Mouse (Mus musculus) thymus, postnatal 14 days (tissue): Measurements from ENCODE around the gene Pm20d2.

Experiments
- DNase-seq: peaks from one replicate; pipeline ENCODE4 v3.0.0; 2021

The Pm20d2 gene

DNA sequence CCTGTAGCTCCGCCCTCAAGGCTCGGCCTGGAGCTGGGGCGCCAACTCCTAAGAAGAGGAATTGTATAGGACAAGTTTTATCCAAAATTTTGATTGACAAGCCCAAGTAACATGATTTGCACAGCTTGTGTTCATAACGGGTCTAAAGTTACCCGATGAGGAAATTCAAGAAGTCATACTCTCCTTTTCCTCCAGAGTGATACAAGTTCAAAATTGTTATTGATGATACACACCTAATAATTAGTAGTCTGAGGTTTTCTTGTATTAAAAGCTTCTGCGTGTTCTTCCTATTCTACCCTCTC lies at the start of gene Pm20d2:
Gene Pm20d2 (minus strand): TSS at position 3 of the 302 bp plus-strand sequence.
- no peak for DNase-seq

DNA sequence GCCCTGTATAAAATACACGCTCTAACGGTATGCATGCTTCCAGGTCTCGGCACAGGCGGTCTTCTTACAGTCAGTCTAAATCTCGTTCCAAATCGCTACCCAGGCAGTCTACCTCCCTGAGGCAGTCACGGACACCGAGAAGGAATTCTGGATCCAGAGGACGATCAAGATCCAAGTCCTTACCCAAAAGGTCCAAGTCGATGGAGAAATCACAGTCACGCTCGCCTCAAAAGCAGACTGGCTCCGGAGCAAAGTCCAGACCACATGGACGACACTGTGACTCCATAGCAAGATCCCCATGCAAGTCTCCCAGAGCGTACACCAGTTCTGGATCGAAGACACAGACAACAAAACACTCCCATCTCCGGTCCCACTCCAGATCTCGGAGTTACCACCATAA lies 41.3 kb upstream of the Pm20d2 start:
- no peak for DNase-seq

DNA sequence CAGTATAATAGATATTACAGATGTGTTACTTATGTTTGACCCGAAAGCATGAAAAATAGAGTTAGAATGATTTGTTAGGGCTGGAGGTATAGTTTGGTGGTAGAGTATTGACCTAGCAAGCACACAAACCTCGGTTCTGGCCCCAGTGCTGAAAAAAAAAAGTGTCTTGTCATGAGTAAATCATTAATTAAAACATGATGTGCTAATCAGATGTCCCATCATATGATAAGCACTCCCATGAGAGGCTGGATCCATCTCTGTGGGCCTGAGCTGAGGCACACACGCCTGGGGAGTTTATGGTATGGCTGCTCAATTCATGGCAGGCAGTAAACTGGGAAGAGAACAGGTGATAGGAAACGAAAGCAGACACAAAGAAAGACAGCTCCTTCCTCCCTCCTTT lies 40.1 kb upstream of the Pm20d2 start:
- DNase-seq, result no peak

DNA sequence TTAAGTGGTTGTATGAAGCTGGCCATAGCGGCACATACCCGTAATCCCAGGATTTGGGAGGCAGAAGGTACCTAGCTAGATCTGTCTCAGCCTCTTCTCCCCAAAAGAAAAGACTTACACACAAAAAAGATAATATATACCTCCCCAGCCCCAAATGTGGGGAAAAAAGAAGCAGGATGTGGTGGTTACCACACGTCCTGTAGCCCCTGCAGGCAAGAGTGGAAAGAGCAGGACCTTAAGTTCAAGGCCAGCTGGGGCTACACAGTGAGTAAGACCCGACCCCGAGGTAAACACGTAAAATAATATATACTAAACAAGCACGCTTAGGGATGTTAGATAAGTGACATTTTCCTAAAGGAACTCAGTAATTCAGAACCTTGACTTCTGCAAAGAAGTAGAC lies 37.6 kb upstream of the Pm20d2 start:
- DNase-seq, result peak; percentile 38

DNA sequence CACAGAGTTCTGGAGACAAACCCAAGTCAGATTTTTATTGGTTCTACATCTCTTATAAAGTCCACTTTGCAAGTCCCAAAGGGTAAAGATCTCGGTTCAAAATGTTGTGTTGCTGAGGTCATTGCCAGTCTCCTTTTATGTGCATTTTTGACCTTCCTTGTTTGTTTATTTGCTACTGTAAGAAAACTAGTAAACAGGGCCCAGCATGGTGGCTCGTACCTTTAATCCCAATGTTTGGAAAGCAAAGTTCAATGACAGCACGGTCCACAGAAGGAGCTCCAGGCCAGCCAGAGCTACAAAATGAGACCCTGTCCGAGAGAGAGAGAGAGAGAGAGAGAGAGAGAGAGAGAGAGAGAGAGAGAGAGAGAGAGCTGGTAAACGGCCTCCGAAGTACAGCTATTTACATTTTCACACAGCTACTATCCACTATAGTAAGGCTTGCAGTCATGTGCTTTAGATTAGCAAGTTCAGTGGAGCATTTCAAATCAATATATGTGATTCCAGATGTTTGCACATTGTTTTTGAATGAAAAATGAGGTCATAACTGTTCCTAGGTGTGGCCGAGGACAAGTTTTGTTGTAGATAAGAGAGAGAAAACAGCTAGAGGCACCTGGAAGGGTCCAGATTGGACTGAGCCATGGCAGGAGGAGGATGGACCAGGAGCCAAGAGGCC lies 34.6 kb upstream of the Pm20d2 start:
- DNase-seq, result no peak

DNA sequence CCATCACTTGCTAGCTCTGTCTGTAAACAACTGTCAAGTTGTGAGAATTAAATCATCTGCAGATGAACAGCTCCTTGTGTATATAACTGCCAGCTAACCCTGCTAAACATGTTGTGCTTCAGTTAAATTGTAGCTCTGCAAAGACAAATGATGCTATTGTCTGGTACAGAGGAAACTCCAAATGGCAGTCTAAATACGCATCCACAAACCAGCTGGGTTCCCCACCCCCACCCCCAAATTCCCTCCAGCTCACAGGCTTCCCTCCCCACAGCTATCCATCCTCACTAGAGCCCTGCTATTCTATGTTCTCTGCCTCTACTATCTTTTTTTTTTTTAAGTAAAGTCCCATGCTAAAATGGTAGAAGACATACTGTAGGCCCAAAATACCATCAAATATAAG lies 32.3 kb upstream of the Pm20d2 start:
- no peak for DNase-seq

DNA sequence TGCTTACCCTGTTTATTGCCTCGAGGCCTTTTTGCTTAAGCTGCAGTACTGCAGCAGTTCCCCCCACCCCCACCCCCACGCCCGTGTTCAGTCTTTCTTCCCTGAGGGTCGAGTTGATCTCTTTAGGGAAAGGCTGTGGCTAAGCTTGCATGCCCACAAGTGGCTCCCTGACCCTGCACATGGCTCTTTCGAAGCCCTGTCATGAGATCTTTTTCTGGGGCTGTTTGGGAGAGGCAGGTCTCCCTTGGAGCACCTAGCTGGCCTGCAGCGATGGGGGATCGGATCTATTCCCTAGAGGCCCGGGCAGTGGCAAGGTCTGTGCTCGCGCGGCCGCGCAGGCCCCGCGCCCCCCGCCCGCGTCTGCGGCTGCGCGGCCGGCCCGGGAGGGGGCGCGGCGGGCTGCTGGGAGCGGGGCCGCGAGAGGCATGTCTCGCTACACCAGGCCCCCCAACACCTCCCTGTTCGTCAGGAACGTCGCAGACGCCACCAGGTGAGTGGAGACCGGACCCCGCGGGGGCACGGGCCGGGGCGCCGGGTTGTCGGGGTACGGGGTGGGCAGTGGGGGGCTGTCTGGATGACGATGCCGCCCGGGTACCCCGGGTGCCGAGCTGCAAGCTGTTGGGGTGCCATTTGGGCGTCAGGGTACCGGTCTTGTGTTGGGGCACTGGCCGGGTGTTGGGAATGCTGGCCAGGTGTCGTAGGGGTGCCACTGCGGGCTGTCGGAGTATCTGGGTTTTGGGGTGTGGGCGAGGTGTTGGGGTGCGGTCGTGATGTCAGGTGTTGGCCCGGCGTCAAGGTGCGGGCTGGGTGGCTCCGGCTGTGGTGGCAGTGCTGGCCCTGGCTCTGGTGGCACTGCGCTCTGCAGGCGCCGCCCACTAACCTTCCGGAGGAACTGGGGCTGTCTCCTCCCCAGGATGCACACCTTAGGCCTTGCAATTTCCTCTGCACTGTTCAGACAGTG lies 19.6 kb upstream of the Pm20d2 start, which contains the start of gene Srsf12:
Gene Srsf12 (plus strand): TSS at position 111 of the 961 bp plus-strand sequence.
- DNase-seq, result peak; percentile 64

DNA sequence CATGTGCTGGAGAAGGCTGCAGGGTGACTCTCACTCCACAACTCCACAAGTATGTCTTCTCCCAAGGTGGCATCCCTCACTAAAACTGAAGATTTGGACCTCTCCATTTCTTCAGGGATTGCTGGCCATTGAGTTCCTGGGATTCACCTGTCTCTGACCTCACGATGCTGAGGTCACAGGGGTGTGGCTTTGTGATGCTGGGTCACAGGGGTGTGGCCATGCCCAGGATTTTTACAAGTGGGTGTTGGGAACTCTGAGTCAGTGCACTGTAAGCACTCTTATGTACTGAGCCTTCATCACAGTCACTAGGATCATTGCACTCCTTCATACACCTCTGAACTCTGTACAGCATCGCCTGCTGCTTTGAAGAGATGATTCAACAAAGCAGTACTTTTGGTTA lies 18.0 kb upstream of the Pm20d2 start:
- no peak for DNase-seq

DNA sequence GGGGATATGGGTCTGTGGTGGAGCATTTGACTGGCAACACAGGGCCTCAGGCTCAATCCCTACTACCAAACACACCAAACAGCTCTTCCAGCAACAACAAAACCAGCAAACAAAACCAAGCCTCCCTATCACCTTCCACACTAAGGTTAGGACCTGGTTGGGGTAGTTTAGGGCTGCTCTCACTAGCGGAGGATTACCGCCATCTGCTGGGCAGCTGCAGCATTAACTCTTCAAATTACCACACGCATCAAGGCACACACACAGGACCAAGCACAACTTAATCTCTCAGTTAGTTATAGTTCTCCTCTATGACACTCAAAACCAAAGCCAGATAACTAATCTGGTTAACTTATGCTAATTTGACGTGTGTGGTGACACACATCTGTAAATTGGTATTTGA lies 15.1 kb upstream of the Pm20d2 start:
- peak; percentile 63 for DNase-seq

DNA sequence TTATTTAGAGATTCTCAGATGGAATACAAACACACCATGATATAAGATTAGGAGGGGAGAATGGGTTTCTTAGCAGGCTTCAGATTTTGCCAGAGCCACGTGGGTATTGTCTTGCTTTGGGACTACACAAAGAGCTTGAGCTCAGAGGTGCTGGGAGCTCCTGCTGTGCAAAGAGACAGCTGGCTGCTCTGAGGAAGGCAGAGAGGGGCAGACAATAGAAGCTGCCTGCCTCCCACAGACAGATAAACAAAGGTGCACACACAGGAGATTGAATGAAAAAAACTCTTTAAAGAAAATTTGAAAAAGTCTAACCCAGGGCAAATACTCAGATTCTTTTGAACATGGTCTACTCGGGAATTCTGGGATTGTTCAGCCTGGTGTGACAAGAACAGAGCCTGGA lies 8.6 kb upstream of the Pm20d2 start:
- DNase-seq, result no peak

DNA sequence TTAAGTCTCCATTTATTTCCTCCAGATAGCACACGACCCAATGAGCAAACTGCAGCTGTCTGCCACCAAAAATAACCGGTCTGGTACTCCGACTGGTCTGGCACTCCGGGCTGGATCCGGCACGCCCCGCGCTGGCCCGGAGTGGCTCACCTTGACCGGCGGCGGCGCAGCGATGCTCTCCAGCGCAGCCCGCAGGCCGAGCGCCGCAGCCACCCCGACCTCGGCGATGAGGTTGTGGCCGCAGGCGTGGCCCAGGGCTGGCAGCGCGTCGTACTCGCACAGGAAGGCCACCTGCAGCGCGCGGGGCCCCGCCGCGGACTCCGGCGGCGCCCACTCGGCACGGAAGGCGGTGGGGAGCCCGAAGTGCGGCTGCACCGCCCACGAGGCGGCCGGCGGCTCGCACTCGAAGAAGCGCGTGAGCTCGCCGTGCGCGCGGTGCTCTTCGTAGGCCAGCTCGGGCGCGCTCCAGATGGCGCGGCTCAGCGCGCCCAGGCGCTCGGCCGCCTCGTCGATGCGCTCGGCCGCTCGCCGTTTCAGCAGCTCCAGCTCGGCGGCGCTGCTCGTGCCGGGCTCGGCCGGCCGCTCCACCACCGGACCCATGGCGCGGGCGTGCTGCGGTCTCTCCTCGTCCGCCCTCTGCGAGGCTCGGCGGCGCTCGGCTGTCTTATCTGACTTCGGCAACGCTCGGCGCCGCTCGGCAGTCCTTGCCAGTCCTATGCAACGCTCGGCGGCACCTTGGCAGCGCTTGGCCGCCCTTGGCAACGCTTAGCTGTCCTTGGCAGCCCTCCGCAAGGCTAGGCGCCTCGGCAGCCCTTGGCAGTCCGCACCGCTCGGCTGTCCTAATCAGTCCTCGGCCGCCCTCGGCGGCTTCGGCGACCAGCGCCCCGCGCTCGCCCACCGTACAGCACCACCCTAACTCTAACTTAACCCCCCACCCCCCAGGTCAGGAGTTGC lies 479 bp downstream of the Pm20d2 start:
- peak; percentile 54 for DNase-seq

DNA sequence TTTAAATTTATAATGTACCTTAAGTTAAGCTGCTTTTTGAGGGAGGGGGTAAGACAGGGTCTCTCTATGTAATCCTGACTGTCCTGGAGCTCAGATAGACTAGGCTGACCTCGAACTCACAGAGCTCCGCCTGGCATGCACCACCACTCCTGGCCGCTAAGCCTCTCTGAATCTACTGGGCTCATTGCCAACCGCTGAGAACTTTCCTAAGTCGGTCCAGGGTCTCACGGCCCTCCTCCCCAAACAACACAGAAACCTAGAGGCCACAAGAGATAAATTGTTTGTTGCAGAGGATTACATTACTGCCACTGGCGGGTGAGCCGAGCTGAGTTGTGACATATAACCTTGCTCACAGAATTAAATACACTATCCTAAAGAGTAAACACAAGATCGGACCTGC lies 1.4 kb downstream of the Pm20d2 start:
- no peak for DNase-seq

DNA sequence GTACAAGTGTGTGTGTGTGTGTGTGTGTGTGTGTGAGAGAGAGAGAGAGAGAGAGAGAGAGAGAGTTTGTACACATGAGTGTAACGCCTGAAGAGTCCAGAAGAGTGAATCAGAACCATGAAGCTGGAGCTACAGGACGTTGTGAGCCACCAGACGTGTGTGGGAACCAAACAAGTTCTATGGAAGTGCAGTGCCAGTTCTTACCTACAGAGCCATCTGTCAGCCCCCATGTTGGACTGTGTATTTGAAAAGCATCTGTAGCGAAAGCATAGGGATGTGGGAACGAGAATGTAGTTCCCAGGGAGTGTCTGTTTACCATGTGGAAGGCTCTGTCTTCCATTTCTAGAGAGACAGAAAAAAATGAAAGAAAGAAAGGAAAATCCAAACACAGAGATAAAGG lies 6.1 kb downstream of the Pm20d2 start:
- no peak for DNase-seq

DNA sequence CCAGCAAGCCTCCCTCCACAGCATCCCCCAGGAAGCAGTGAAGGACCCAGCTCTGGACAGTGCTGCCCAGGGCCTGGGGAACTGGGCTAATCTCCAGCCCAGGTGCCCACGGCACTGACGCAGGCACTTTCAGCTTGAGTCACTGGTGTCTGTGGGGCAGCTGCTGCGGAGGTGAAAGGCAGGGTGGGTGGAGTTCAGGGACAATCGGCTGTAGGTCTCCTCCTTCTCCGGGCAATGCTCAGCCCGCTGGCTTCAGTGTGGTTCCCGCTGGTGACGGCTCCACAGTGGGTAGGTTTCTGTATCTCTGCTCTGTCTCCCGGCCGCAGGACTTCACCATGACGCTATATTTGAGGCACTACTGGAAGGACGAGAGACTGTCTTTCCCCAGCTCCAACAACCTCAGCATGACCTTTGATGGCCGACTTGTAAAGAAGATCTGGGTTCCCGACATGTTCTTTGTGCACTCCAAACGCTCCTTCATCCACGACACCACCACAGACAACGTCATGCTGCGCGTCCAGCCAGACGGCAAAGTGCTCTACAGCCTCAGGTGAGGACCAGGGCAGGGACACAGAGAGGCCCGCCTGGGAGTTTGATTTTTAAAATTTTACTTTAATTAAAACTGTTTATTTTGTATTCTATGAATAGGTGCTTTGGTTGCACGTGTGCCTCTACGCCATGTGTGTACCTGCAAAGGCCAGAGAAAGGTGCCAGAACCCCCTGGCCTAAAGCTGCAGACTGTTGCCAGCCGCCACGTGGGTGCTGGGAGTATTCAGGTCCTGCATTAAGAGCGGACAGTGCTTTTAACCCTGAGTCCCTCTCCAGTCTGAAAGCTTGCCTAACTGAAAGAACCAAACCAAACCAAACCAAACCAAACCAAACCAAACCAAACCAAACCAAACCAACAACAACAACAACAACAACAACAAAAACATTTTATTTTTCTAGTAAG lies 37.2 kb downstream of the Pm20d2 start:
- no peak for DNase-seq

DNA sequence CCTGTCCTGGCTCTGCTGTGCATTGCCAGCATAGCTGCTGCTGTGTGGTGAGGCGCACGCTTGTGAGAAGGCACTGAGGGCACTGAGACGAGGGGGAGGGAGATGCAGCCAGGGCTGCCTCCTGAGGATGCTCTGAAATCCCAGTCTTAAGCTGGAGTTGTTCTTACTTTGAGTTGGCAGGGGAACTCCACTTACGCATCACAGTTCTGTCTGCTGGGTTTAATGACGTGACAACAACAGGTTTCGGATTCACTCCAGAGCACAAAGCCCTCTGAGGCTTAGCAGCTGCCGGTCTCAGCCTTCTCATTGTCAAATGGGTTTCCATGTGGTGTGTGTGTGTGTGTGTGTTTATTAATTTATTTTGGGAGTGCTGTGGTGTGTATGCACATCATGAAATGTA lies 40.4 kb downstream of the Pm20d2 start:
- no peak for DNase-seq

DNA sequence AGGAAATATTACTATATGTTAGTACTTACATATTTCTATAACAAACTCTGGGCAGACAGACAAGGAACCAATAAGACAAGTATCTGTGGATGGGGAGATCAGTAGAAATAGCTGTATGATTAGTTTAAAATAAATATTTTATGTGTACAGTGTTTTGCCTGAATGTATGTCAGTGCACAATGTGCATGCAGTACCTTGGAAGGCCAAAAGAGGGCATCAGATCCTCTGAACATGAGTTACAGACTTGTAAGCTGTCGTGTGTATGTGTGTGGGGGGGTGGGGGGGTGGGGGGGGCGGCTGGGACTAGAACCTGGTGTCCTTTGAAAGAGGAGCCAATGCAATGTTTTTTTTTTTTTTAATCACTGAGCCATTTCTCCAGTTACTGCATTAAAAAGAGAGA lies 41.7 kb downstream of the Pm20d2 start:
- peak; percentile 64 for DNase-seq

DNA sequence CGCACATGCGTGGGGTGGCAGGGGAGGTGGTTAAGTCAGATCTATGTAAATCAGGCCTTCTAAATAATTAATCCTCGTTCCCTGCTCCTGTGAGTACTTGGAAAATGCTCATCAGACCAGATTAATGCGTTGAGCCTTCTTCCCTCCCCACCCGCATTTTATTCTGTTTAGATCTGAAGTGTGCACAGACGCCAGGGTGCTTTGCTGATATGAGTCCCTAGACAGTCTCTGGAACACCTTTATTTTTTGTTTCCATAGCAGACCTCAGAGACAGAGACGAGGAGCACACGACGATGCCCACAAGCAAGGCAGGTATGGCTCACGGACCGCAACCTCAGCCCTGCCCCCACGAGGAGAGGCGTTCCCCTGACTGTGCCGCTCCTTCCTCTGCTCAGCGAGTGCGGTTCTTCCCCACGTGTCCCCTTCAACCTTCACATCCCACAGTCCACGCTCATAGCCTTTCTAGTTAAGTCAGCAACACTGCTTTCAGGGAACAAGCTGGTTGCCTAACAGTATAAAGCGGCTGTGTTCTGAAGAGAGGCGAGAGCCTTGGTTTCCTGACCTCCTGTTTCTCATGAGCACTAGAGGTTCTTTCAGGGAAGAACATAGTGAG lies 42.8 kb downstream of the Pm20d2 start:
- DNase-seq, result no peak

DNA sequence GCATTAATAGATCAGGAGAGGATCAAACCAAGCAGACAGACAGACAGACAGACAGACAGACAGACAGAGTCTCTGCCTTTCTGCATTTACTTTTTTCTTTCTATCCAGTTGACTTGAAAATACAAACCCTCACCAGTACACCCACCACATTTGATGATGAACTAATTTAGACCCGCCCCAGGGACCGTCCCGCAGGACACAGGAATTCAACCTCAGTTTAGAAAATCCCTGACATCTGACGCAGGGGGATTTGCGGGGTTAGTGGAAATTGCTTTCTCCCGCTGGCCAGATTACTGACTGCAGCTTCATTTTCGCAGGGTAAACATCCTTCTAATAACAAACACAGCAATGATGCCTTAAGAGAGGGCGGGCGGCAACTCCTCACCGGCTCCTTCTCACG lies 57.3 kb downstream of the Pm20d2 start, which contains the start of gene Gabrr1:
Gene Gabrr1 (plus strand): TSS at position 301 of the 400 bp plus-strand sequence.
- DNase-seq, result no peak

DNA sequence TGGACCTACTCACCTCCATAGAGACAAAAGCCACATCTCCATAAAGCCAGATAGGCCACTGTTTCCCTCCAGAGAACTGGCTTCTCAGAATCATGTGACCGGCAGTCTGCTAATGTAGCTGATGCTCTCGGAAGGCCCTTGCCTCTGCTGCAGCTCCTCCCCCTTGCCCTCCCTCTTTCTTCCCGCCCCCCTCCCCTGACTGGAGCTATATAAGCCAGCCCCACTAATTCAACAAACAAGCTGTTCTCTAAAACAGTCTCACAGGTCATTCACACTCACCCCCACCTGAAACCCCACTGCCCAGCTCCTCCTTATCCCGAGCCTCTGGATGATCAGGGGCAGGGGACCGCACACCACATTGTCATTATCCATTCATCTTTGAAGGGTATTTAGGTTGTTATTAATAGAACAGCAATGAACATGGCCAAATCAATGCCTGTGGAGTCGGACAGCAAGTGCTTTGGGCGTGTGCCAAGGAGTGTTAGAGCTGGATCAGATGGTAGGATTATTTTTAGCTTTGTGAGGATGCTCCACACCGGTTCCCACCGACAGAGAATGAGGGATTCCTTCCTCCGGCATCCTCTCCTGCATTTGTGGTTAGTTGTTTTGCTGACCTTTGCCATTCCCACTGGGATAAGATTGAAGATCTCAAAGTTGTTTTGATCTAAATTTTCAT lies 64.0 kb downstream of the Pm20d2 start:
- DNase-seq, result no peak

DNA sequence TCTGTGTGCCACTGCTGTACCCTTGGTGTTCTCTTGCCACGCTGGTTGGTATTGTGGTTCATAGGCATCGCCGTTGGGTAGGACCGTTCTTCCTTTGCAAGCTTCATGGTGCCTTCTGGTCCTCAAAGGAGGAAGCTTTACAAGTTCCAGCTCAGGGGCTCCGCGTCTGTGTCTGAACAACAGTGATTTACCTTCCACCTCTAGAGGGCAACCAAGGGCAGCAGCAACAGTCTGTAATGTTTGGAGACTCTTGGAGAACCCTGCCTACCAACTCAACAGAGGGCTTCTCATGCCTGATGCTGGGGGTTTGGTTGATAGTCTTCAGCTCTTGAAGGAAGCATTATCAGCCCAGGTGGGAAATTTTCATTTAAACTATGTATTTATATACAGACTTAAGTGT lies 65.0 kb downstream of the Pm20d2 start:
- peak; percentile 63 for DNase-seq
